Mouse (Mus musculus) lung, postnatal 0 days (tissue): ENCODE results near the gene Gm7995. TPM values are rescaled to one million over a fixed set of nuclear protein-coding genes. Genes with fewer than 3 reads are reported as not detected.
"Not testable (repeated sequence)": the region's sequence is repeated elsewhere in the genome, so short reads cannot be mapped to it uniquely, and the experiment has no call there.

Experiments
- ATAC-seq: fragments of 200-750 bp; cut with Nextera tagmentation; 2 replicates; pipeline ENCODE4 v1.8.0; 2017; ENCODE audit warnings: moderate library complexity
- DNase-seq: peaks from one replicate; pipeline ENCODE4 v3.0.0-alpha.2; 2016; ENCODE audit warnings: low spot score
- H3K27ac ChIP-seq: fragments of 300-500 bp; sonication (generic); 2 replicates; pipeline ENCODE4 v1.5.1; 2014; ENCODE audit warnings: antibody characterized with exemption, mild to moderate bottlenecking, low read length, mixed read lengths
- H3K27me3 ChIP-seq: fragments of 300-500 bp; sonication (generic); replicated peaks from 2 replicates; pipeline ENCODE4 v1.6.1; 2014; ENCODE audit warnings: low read length, mixed read lengths; ENCODE audit not compliant: insufficient read depth
- H3K36me3 ChIP-seq: fragments of 300-500 bp; sonication (generic); 2 replicates; pipeline ENCODE4 v1.6.1; 2014; ENCODE audit warnings: low read length, mixed read lengths; ENCODE audit not compliant: insufficient read depth
- H3K4me1 ChIP-seq: fragments of 300-500 bp; sonication (generic); 2 replicates; pipeline ENCODE4 v1.6.1; 2014; ENCODE audit warnings: antibody characterized with exemption, low read depth, low read length, mixed read lengths; ENCODE audit not compliant: insufficient read depth
- H3K4me2 ChIP-seq: fragments of 300-500 bp; sonication (generic); replicated peaks from 2 replicates; pipeline ENCODE4 v1.6.1; 2014; ENCODE audit warnings: low read depth, mild to moderate bottlenecking, low read length, moderate library complexity, mixed read lengths
- H3K4me3 ChIP-seq: fragments of 300-500 bp; sonication (generic); 2 replicates; pipeline ENCODE4 v1.5.1; 2014; ENCODE audit warnings: low read depth, low read length
- H3K9ac ChIP-seq: fragments of 300-500 bp; sonication (generic); replicated peaks from 2 replicates; pipeline ENCODE4 v1.6.1; 2014; ENCODE audit warnings: low read depth, mild to moderate bottlenecking
- H3K9me3 ChIP-seq: fragments of 300-500 bp; sonication (generic); 2 replicates; pipeline ENCODE4 v1.6.1; 2016; ENCODE audit warnings: low read length, mixed read lengths
- WGBS: fragments of 180-500 bp; shearing (Covaris S2); extraction: QIAGEN DNeasy Blood & Tissue Kit; methylation state at CpG from one replicate; pipeline ENCODE4 v1.1.7; 2014; 5-methylcytosine and 5-hydroxymethylcytosine counted together
- microRNA-seq: library from miRNA; unstranded; fragments of <30 nt; microRNA quantifications from one replicate; pipeline ENCODE4, GENCODE M21; 2016
- polyA plus RNA-seq: library from polyadenylated mRNA; unstranded; fragments of >200 nt; fragmentation: Nextera tagmentation; extraction: Ambion mirVana; gene quantifications from 2 replicates; pipeline ENCODE4 v1.2.1, GENCODE M21; 2015

Gene Gm7995
- not detected in 2 replicates for polyA plus RNA-seq

GRCm38 (mm10) chr14:42309910-42310309 lies at the start of gene Gm7995:
TSS of gene Gm7995 (plus strand) at chr14:42310210.
- H3K4me2 ChIP-seq, H3K4me3 ChIP-seq, H3K36me3 ChIP-seq, H3K9ac ChIP-seq, ATAC-seq, H3K27ac ChIP-seq, DNase-seq, H3K9me3 ChIP-seq, H3K4me1 ChIP-seq, H3K27me3 ChIP-seq: not testable (repeated sequence)
- no CpG with 5 or more reads among the region's 1 CpGs for WGBS

GRCm38 (mm10) chr14:42297258-42297657 lies 12.8 kb upstream of the Gm7995 start, which contains the start of gene Gm9611:
TSS of gene Gm9611 (minus strand) at chr14:42297358.
- not testable (repeated sequence) for H3K36me3 ChIP-seq, H3K27ac ChIP-seq, H3K9ac ChIP-seq, H3K27me3 ChIP-seq, ATAC-seq, H3K9me3 ChIP-seq, H3K4me1 ChIP-seq, H3K4me2 ChIP-seq, DNase-seq, H3K4me3 ChIP-seq
- WGBS: no CpG with 5 or more reads among the region's 3 CpGs

Small RNAs within 50 kb of the gene (microRNA-seq; reads per million reads assigned to microRNA genes)
- gene Gm25208 (not detected), gene Gm25892 (not detected)

Other genes with a start within 250 kb of the Gm7995 start
- gene Gm7951, start 192.8 kb upstream of the Gm7995 start, polyA plus RNA-seq: not detected in 2 replicates
- not detected in 2 replicates for gene Gm17027, start 147.6 kb upstream of the Gm7995 start, polyA plus RNA-seq
- not detected in 2 replicates for gene Gm3573, start 119.4 kb upstream of the Gm7995 start, polyA plus RNA-seq
- gene Gm17026, start 50.2 kb upstream of the Gm7995 start, polyA plus RNA-seq: not detected in 2 replicates
- gene Gm9611, start 12.9 kb upstream of the Gm7995 start, polyA plus RNA-seq: not detected in 2 replicates
- not detected in 2 replicates for gene Gm8005, start 129.5 kb downstream of the Gm7995 start, polyA plus RNA-seq
- gene Gm8011, start 153.7 kb downstream of the Gm7995 start, polyA plus RNA-seq: not detected in 2 replicates
- gene Gm8020, start 192.1 kb downstream of the Gm7995 start, polyA plus RNA-seq: not detected in 2 replicates
- not detected in 2 replicates for gene Gm8024, start 214.1 kb downstream of the Gm7995 start, polyA plus RNA-seq